Mouse (Mus musculus): ENCODE results near the gene Jhy.

- TF ChIP-seq MAX (IDR thresholded peaks at IDR 0.05; ENCODE audit: low read length) (no peak), POLR2A (IDR thresholded peaks at IDR 0.05; ENCODE audit: control insufficient read depth in 1 of 2, insufficient read depth in 1 of 2, low read depth in 1 of 2, low read length in 2 of 2, poor library complexity in 1 of 2) (no peak), CTCF (IDR thresholded peaks at IDR 0.05 in 2 of 3, conservative IDR thresholded peaks at IDR 0.05 in 1 of 3; ENCODE audit: control insufficient read depth in 1 of 3, insufficient read depth in 1 of 3, low read depth in 2 of 3, low read length in 3 of 3, poor library complexity in 1 of 3, severe bottlenecking in 1 of 3) (no peak)
Measured at GRCm38 (mm10) chr9:41011512-41012436, 47.9 kb upstream of the Jhy start.

Measured in MEL (cell line).